Mouse (Mus musculus): ENCODE results near the gene Hmga1b. TPM values are rescaled to one million over a fixed set of nuclear protein-coding genes. Genes with fewer than 3 reads are reported as not detected.
A peak's percentile ranks its signal among the peaks of the same experiment; 100 is the strongest.

Gene Hmga1b
- total and polyA plus RNA-seq, 3 experiments, result 190 to 633 TPM; not detected in 1

DNA sequence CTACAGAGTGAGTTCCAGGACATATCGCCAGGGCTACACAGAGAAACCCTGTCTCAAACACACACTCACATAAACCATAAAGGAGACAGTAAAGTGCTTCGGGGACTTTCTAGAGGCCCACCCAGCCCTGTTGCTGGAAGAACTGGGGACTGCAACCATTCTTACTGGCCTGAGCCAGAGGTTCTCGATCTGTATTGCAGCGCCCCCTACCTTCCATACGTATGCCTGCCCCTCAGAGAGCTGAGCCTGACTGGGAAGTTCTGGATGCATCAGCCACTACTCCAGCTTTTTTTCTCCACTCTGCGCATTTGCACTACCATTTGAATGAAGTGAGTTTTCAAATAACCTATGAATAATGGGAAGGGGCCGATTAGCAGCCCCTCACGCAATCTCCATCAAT is 13.2 kb upstream of the Hmga1b start:
- no peak overlapping the region for H3K27ac ChIP-seq (ENCODE audit: control insufficient read depth, low read depth, low read length)
- no peaks in the 10 kb centered on the region for H3K36me3 ChIP-seq (ENCODE audit: control insufficient read depth in 1 of 2, insufficient read depth in 2 of 2, low read length in 2 of 2)
- peak; percentile 66 for DNase-seq (ENCODE audit: low read depth, low spot score)
- TF ChIP-seq ZKSCAN1 (IDR thresholded peaks at IDR 0.05; ENCODE audit: low read depth, low read length) (no peak), GATA1 (IDR thresholded peaks at IDR 0.05; ENCODE audit: low read depth, low read length) (no peak), SMC3 (IDR thresholded peaks at IDR 0.05; ENCODE audit: low read depth, low read length) (peak; percentile 57), TBP (IDR thresholded peaks at IDR 0.05; ENCODE audit: low read depth, low read length) (no peak), CHD2 (IDR thresholded peaks at IDR 0.05; ENCODE audit: low read length) (no peak), RAD21 (IDR thresholded peaks at IDR 0.05; ENCODE audit: low read depth, low read length) (peak; percentile 64), MYC (IDR thresholded peaks at IDR 0.05; ENCODE audit: low read depth, low read length) (no peak), HCFC1 (IDR thresholded peaks at IDR 0.05; ENCODE audit: low read depth, low read length) (no peak), ETS1 (IDR thresholded peaks at IDR 0.05; ENCODE audit: low read depth, low read length) (no peak), NELFE (IDR thresholded peaks at IDR 0.05; ENCODE audit: low read depth, low read length) (no peak), MYB (IDR thresholded peaks at IDR 0.05; ENCODE audit: low read depth, low read length) (no peak), MXI1 (IDR thresholded peaks at IDR 0.05; ENCODE audit: low read depth, low read length) (no peak), E2F4 (IDR thresholded peaks at IDR 0.05; ENCODE audit: borderline replicate concordance, low read depth, low read length) (no peak), UBTF (IDR thresholded peaks at IDR 0.05; ENCODE audit: borderline replicate concordance, insufficient read depth, low read depth, low read length) (no peak), TCF12 (IDR thresholded peaks at IDR 0.05; ENCODE audit: low read depth, low read length) (no peak), ELF1 (IDR thresholded peaks at IDR 0.05; ENCODE audit: low read depth, low read length) (no peak), USF2 (IDR thresholded peaks at IDR 0.05; ENCODE audit: borderline replicate concordance in 1 of 2, insufficient read depth in 1 of 2, low read depth in 1 of 2, low read length in 2 of 2) (no peak), JUND (IDR thresholded peaks at IDR 0.05; ENCODE audit: low read depth, low read length) (no peak), POLR2AphosphoS5 (IDR thresholded peaks at IDR 0.05; ENCODE audit: borderline replicate concordance, low read depth, low read length) (no peak), MAZ (IDR thresholded peaks at IDR 0.05; ENCODE audit: low read depth, low read length) (no peak), ZC3H11A (IDR thresholded peaks at IDR 0.05; ENCODE audit: low read depth, low read length) (peak; percentile 29; the same call in 1 of the 2 replicates), GABPA (IDR thresholded peaks at IDR 0.05; ENCODE audit: low read depth, low read length) (no peak), POLR2AphosphoS2 (IDR thresholded peaks at IDR 0.05; ENCODE audit: low read length) (no peak), MAFK (IDR thresholded peaks at IDR 0.05; ENCODE audit: borderline replicate concordance, low read depth, low read length) (no peak), MAX (IDR thresholded peaks at IDR 0.05; ENCODE audit: low read length) (no peak), ZNF384 (IDR thresholded peaks at IDR 0.05; ENCODE audit: low read depth, low read length) (no peak), MEF2A (IDR thresholded peaks at IDR 0.05; ENCODE audit: extremely low read depth, insufficient replicate concordance, low read depth, low read length, poor library complexity, severe bottlenecking) (no peak), SIN3A (IDR thresholded peaks at IDR 0.05; ENCODE audit: low read length) (no peak), CTCF (IDR thresholded peaks at IDR 0.05 in 2 of 3, conservative IDR thresholded peaks at IDR 0.05 in 1 of 3; ENCODE audit: control insufficient read depth in 1 of 3, insufficient read depth in 1 of 3, low read depth in 2 of 3, low read length in 3 of 3, poor library complexity in 1 of 3, severe bottlenecking in 1 of 3) (peak; percentile 49 to 75 (median 67)), KAT2A (conservative IDR thresholded peaks at IDR 0.05; ENCODE audit: low read depth, low read length) (no peak), EP300 (IDR thresholded peaks at IDR 0.05; ENCODE audit: low read depth in 1 of 2, low read length in 2 of 2) (no peak)
- H3K9ac ChIP-seq (ENCODE audit: control insufficient read depth, low read depth, low read length, poor library complexity, severe bottlenecking), result no peak overlapping the region
- no peak overlapping the region for H3K4me3 ChIP-seq (ENCODE audit: control insufficient read depth in 1 of 2, insufficient read depth in 1 of 2, low read depth in 2 of 2, low read length in 2 of 2)
- no peaks in the 10 kb centered on the region for H3K79me2 ChIP-seq (ENCODE audit: control insufficient read depth, insufficient read depth, low read length, poor library complexity)
- H3K27me3 ChIP-seq (ENCODE audit: control insufficient read depth in 1 of 2, insufficient read depth in 2 of 2, low read length in 2 of 2), result 0 out of 4 replicates have a peak, but pooled peaks cover 0 to 4% of the 10 kb centered on the region in 2 experiments
- H3K9me3 ChIP-seq (replicated peaks; ENCODE audit: insufficient read depth, low read length), result no peaks in the 10 kb centered on the region
- H3K4me1 ChIP-seq (ENCODE audit: control insufficient read depth in 1 of 2, insufficient read depth in 2 of 2, low read length in 2 of 2), result no peaks in the 10 kb centered on the region; a peak in 2 of 4 replicates

Measured in MEL (cell line).